Mouse (Mus musculus) megakaryocyte, embryonic 14.5 days (primary cell): ENCODE data around the gene Scn2a.

Experiments used
- FLI1 ChIP-seq: IDR thresholded peaks from 2 replicates; pipeline ENCODE4 v1.6.1; 2012; ENCODE audit warnings: low read length, inconsistent platforms, mixed read lengths
- GATA1 ChIP-seq: IDR thresholded peaks from 3 replicates; pipeline ENCODE4 v1.6.1; 2012; ENCODE audit warnings: mixed read lengths, low read length, inconsistent platforms, borderline replicate concordance

- no peak for TF ChIP-seq FLI1
- TF ChIP-seq GATA1, result no peak
These were observed 101.7 kb downstream of the Scn2a start for GRCm38 (mm10) chr2:65722219-65722800.
